Mouse (Mus musculus): Measurements from ENCODE around the gene Caskin1. TPM values are rescaled to one million over a fixed set of nuclear protein-coding genes. Genes with fewer than 3 reads are reported as not detected.
A peak's percentile ranks its signal among the peaks of the same experiment; 100 is the strongest.

Caskin1 gene
- polyA plus RNA-seq, 1 experiment from 2014 or later: 30.4 TPM

DNA sequence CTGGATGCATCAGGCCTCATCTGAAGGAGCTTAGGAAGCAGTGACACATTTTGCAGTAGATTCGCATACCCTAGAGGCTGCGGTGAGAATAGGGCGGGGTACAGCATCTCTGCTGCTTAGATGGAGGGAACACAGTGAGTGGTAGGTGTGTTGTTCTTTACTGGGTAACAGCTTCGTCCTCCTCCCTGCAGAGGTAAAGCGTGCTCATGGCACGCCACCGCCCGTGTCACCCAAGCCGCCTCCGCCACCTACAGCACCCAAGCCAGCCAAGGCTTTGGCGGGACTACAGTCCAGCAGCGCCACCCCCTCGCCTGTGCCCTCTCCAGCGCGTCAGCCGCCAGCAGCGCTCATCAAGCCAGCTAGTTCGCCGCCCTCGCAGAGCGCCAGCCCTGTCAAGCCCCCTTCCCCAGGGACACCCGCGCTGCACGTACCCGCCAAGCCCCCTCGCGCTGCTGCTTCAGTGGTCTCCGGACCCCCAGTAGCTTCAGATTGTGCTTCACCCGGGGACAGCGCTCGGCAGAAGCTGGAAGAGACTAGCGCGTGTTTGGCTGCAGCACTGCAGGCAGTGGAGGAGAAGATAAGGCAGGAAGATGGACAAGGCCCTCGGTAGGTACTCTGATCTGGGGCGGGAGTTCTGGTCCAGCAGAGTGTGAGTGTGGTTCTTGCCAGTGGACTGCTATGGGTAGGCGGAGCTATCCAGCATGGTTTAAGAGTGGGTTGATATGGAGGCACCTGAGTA lies 18.1 kb downstream of the Caskin1 start:
- Histone ChIP-seq H3K4me2 (ENCODE audit: low read length) (no peak overlapping the region), H3K27ac (ENCODE audit: low read length) (no peak overlapping the region)

GRCm38 (mm10) chr17:24507129-24507664 lies 18.8 kb downstream of the Caskin1 start:
- Histone ChIP-seq H3K27me3 (replicated peaks; ENCODE audit: control insufficient read depth, insufficient read depth, low read length) (no peaks in the 10 kb centered on the region), H3K9ac (replicated peaks; ENCODE audit: low read depth, low read length) (no peak overlapping the region), H3K27ac (ENCODE audit: low read length) (no peak overlapping the region), H3K4me2 (ENCODE audit: low read length) (no peak overlapping the region), H3K36me3 (ENCODE audit: control insufficient read depth, insufficient read depth) (peaks cover 45% of the 10 kb centered on the region), H3K4me1 (replicated peaks; ENCODE audit: control insufficient read depth, insufficient read depth, low read length) (no peaks in the 10 kb centered on the region), H3K9me3 (ENCODE audit: control insufficient read depth, low read length) (no peaks in the 10 kb centered on the region), H3K4me3 (replicated peaks; ENCODE audit: low read length) (no peak overlapping the region)
- ATAC-seq: peak; percentile 24; the same call in 1 of the 2 replicates
- WGBS: 55% methylated on average over 19 of the region's 19 CpGs

More for the DNA sequence above, 18.1 kb downstream of the Caskin1 start:
- H3K9me3 ChIP-seq (ENCODE audit: control insufficient read depth, low read length): no peaks in the 10 kb centered on the region
- H3K27me3 ChIP-seq (replicated peaks; ENCODE audit: control insufficient read depth, insufficient read depth, low read length): no peaks in the 10 kb centered on the region
- peaks cover 43% of the 10 kb centered on the region for H3K36me3 ChIP-seq (ENCODE audit: control insufficient read depth, insufficient read depth)
- no peaks in the 10 kb centered on the region for H3K4me1 ChIP-seq (replicated peaks; ENCODE audit: control insufficient read depth, insufficient read depth, low read length)
- H3K9ac ChIP-seq (replicated peaks; ENCODE audit: low read depth, low read length): no peak overlapping the region
- WGBS: 33% methylated on average over 36 of the region's 36 CpGs
- ATAC-seq: no peak; the same call in 1 of the 2 replicates
- H3K4me3 ChIP-seq (replicated peaks; ENCODE audit: low read length): no peak overlapping the region

GRCm38 (mm10) chr17:24507806-24508460 lies 19.5 kb downstream of the Caskin1 start:
- ATAC-seq: no peak
- Histone ChIP-seq H3K9me3 (ENCODE audit: control insufficient read depth, low read length) (no peaks in the 10 kb centered on the region), H3K4me1 (replicated peaks; ENCODE audit: control insufficient read depth, insufficient read depth, low read length) (no peaks in the 10 kb centered on the region), H3K9ac (replicated peaks; ENCODE audit: low read depth, low read length) (no peak overlapping the region), H3K27ac (ENCODE audit: low read length) (no peak overlapping the region), H3K27me3 (replicated peaks; ENCODE audit: control insufficient read depth, insufficient read depth, low read length) (no peaks in the 10 kb centered on the region), H3K36me3 (ENCODE audit: control insufficient read depth, insufficient read depth) (peaks cover 43% of the 10 kb centered on the region), H3K4me2 (ENCODE audit: low read length) (no peak overlapping the region), H3K4me3 (replicated peaks; ENCODE audit: low read length) (no peak overlapping the region)
- 78% methylated on average over 12 of the region's 12 CpGs for WGBS

DNA sequence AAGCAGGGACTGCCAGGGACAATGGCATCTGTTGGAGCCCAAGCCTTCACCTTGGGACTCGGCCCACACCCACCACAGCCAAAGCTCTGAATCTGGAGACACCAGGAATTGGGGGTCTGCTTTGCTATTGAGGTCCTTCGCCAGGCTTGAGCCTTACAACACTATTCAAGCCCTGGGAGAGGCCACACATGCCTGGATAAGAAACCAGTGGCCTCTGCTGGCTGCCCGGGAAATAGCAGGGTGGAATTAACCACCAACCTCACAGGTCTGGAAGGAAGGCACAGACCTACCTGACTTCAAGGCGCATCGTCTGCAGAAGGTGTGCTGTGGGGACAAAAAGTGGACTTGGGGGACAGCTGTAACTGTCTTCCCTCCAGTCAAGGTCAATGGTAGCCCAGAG lies 25.2 kb downstream of the Caskin1 start:
- no peaks in the 10 kb centered on the region for H3K27me3 ChIP-seq (replicated peaks; ENCODE audit: control insufficient read depth, insufficient read depth, low read length)
- H3K27ac ChIP-seq (ENCODE audit: low read length): no peak overlapping the region
- H3K4me1 ChIP-seq (replicated peaks; ENCODE audit: control insufficient read depth, insufficient read depth, low read length): no peaks in the 10 kb centered on the region
- ATAC-seq: peak; percentile 65
- H3K36me3 ChIP-seq (ENCODE audit: control insufficient read depth, insufficient read depth): peaks cover 34% of the 10 kb centered on the region
- H3K4me2 ChIP-seq (ENCODE audit: low read length): no peak overlapping the region
- no peak overlapping the region for H3K4me3 ChIP-seq (replicated peaks; ENCODE audit: low read length)
- no peak overlapping the region for H3K9ac ChIP-seq (replicated peaks; ENCODE audit: low read depth, low read length)
- WGBS: 66% methylated on average over 5 of the region's 5 CpGs
- H3K9me3 ChIP-seq (ENCODE audit: control insufficient read depth, low read length): no peaks in the 10 kb centered on the region

DNA sequence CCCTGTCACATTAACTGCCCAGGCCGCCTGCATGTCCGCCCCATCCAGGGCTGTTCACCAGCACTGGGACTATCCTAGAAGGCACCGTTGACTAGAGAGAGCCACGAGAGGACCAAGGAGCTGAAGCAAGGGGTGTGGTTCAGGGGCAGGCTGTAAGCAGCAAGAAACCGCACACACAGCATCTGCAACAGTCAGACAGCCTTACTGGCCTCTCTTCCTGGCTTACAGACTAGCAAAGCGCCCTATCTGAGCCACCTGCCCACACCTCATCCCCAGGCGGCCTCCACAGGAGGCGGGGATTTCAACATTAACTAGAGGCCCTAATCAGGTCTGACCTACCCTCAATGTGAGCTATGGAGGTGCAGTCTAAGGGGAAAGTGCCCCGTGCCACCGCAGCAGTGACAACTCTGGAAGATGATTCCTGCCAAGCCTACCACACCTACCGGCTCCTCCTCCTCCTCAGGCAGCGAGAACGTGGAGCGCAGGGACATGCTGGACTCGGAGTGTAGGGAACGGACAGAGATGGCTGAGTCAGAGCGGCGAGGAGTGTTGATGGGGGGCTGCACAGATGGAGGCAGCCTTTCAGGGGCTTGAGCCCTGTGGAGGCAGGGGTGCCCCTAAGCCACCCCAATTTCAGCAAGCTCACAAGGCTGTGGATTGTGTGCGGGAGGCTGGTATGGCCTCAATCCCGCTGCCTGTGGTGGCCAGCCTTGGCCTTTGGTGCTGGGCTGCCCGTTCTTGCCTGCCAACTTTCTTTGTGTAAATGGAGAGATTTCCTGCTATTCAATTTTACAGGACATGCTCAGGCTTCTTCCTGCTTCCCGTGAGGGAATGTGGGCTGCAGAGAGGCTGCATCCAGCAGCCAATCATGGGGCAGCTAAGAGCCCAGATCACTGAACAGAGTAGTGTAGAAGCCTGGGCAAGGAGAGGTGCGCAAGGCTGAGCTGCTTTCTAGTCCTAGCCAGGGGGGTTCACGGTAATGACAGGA lies 26.2 kb downstream of the Caskin1 start:
- Histone ChIP-seq H3K36me3 (ENCODE audit: control insufficient read depth, insufficient read depth) (peaks cover 32% of the 10 kb centered on the region), H3K4me2 (ENCODE audit: low read length) (no peak overlapping the region), H3K4me3 (replicated peaks; ENCODE audit: low read length) (no peak overlapping the region), H3K4me1 (replicated peaks; ENCODE audit: control insufficient read depth, insufficient read depth, low read length) (no peaks in the 10 kb centered on the region), H3K9ac (replicated peaks; ENCODE audit: low read depth, low read length) (no peak overlapping the region), H3K27me3 (replicated peaks; ENCODE audit: control insufficient read depth, insufficient read depth, low read length) (no peaks in the 10 kb centered on the region), H3K27ac (ENCODE audit: low read length) (no peak overlapping the region), H3K9me3 (ENCODE audit: control insufficient read depth, low read length) (no peaks in the 10 kb centered on the region)
- no peak for ATAC-seq
- 90% methylated on average over 24 of the region's 24 CpGs for WGBS

DNA sequence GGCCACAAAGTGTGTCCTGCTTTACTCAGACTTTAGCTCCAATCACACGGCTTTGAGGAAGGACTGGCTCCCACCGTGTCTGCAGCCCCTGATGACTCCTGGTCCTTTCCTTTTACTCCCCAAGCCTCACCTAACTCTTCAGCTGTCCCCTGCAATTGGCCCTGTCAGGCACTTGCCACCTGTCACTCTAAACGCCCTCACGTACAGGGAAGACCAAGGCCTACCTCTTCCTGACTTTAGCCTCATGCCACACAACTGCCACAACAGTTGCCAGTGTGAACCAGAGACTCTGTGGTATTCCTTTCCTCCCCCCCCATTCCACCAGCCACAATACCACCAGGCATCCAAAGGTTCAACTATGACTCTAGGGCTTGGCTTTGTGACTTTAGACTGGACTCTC lies 32.0 kb downstream of the Caskin1 start:
- Histone ChIP-seq H3K9me3 (ENCODE audit: control insufficient read depth, low read length) (no peaks in the 10 kb centered on the region), H3K27me3 (replicated peaks; ENCODE audit: control insufficient read depth, insufficient read depth, low read length) (no peaks in the 10 kb centered on the region), H3K4me3 (replicated peaks; ENCODE audit: low read length) (no peak overlapping the region), H3K4me2 (ENCODE audit: low read length) (no peak overlapping the region), H3K4me1 (replicated peaks; ENCODE audit: control insufficient read depth, insufficient read depth, low read length) (0 out of 2 replicates have a peak, but pooled peaks cover 2% of the 10 kb centered on the region), H3K9ac (replicated peaks; ENCODE audit: low read depth, low read length) (no peak overlapping the region), H3K36me3 (ENCODE audit: control insufficient read depth, insufficient read depth) (peaks cover 10% of the 10 kb centered on the region), H3K27ac (ENCODE audit: low read length) (no peak overlapping the region)
- WGBS: 88% methylated on average over 4 of the region's 4 CpGs
- no peak for ATAC-seq

- no peak overlapping the region for H3K27ac ChIP-seq (ENCODE audit: low read length)
- no peak overlapping the region for H3K4me2 ChIP-seq (ENCODE audit: low read length)
- no peak overlapping the region for H3K4me3 ChIP-seq (replicated peaks; ENCODE audit: low read length)
- peaks cover 3% of the 10 kb centered on the region; the same call in 1 of the 2 replicates for H3K36me3 ChIP-seq (ENCODE audit: control insufficient read depth, insufficient read depth)
- WGBS: 86% methylated on average over 2 of the region's 2 CpGs
- H3K4me1 ChIP-seq (replicated peaks; ENCODE audit: control insufficient read depth, insufficient read depth, low read length): peaks cover 24% of the 10 kb centered on the region
- H3K9me3 ChIP-seq (ENCODE audit: control insufficient read depth, low read length): no peaks in the 10 kb centered on the region
- no peaks in the 10 kb centered on the region for H3K27me3 ChIP-seq (replicated peaks; ENCODE audit: control insufficient read depth, insufficient read depth, low read length)
- no peak for ATAC-seq
- no peak overlapping the region for H3K9ac ChIP-seq (replicated peaks; ENCODE audit: low read depth, low read length)
Measured at GRCm38 (mm10) chr17:24524734-24525133, 36.3 kb downstream of the Caskin1 start.

DNA sequence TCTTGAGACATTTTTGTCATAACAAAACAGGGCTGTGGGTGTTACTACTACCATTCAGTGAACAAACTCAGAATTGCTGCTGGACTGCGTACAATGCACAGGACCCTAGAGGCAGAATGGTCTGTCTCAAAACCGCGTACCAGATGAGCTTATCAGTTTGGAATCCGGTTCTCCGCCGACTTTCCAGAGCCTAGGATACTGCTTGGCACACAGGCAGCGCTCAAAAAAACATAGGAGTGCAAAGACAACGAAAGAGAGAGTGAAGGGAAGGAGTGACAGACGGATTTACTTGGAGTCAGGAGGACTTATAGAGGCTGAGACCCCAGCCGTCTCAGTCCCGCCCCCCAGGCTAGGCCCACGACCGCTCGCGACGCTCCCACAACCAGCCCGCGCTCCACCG lies 38.9 kb downstream of the Caskin1 start:
- WGBS: under 1% methylated on average over 19 of the region's 19 CpGs
- Histone ChIP-seq H3K4me2 (ENCODE audit: low read length) (peak overlapping the region; percentile 63), H3K27ac (ENCODE audit: low read length) (peak overlapping the region; percentile 78), H3K9ac (replicated peaks; ENCODE audit: low read depth, low read length) (peak overlapping the region; percentile 97), H3K4me1 (replicated peaks; ENCODE audit: control insufficient read depth, insufficient read depth, low read length) (peaks cover 44% of the 10 kb centered on the region), H3K4me3 (replicated peaks; ENCODE audit: low read length) (peak overlapping the region; percentile 98), H3K36me3 (ENCODE audit: control insufficient read depth, insufficient read depth) (no peaks in the 10 kb centered on the region), H3K9me3 (ENCODE audit: control insufficient read depth, low read length) (no peaks in the 10 kb centered on the region), H3K27me3 (replicated peaks; ENCODE audit: control insufficient read depth, insufficient read depth, low read length) (no peaks in the 10 kb centered on the region)
- ATAC-seq: peak; percentile 43

Measured in forebrain, embryonic 16.5 days (tissue).